Mouse (Mus musculus): ENCODE data around the gene Galnt5. TPM values are rescaled to one million over a fixed set of nuclear protein-coding genes. Genes with fewer than 3 reads are reported as not detected.

Galnt5 gene
- 0.05 and 0.09 TPM in 2 replicates for polyA plus RNA-seq (2012; rRNA removed)

GRCm38 (mm10) chr2:57997752-57998430 is at the start of gene Galnt5:
Gene Galnt5 (plus strand): TSS chr2:57997884.
- Histone ChIP-seq H3K36me3 (ENCODE audit: control insufficient read depth, insufficient read depth, low read length) (no peaks in the 10 kb centered on the region), H3K4me3 (ENCODE audit: control insufficient read depth, insufficient read depth, low read length) (no peak within 1 kb of the TSS), H3K27me3 (ENCODE audit: control insufficient read depth, insufficient read depth, low read length) (no peaks in the 10 kb centered on the region), H3K4me1 (replicated peaks; ENCODE audit: control insufficient read depth, insufficient read depth, low read length) (no peaks in the 10 kb centered on the region), H3K27ac (ENCODE audit: control insufficient read depth, insufficient read depth, low read length) (no peak within 1 kb of the TSS)
- TF ChIP-seq POLR2A (IDR thresholded peaks at IDR 0.05; ENCODE audit: control insufficient read depth, extremely low read depth, insufficient read depth, low read length, poor library complexity) (no peak), CTCF (IDR thresholded peaks at IDR 0.05; ENCODE audit: borderline replicate concordance, control insufficient read depth, extremely low read depth, insufficient read depth, low read length, poor library complexity) (no peak)
- 30% methylated on average over 12 of the region's 12 CpGs for WGBS
- no peak for DNase-seq

GRCm38 (mm10) chr2:57951620-57952019 is 46.1 kb upstream of the Galnt5 start:
- WGBS, result 84% methylated on average over 2 of the region's 2 CpGs
- H3K4me3 ChIP-seq (ENCODE audit: control insufficient read depth, insufficient read depth, low read length), result no peak overlapping the region
- TF ChIP-seq CTCF (IDR thresholded peaks at IDR 0.05; ENCODE audit: borderline replicate concordance, control insufficient read depth, extremely low read depth, insufficient read depth, low read length, poor library complexity) (no peak), POLR2A (IDR thresholded peaks at IDR 0.05; ENCODE audit: control insufficient read depth, extremely low read depth, insufficient read depth, low read length, poor library complexity) (no peak)
- H3K27me3 ChIP-seq (ENCODE audit: control insufficient read depth, insufficient read depth, low read length), result no peaks in the 10 kb centered on the region
- no peaks in the 10 kb centered on the region for H3K4me1 ChIP-seq (replicated peaks; ENCODE audit: control insufficient read depth, insufficient read depth, low read length)
- no peak overlapping the region for H3K27ac ChIP-seq (ENCODE audit: control insufficient read depth, insufficient read depth, low read length)
- no peak for DNase-seq
- H3K36me3 ChIP-seq (ENCODE audit: control insufficient read depth, insufficient read depth, low read length), result no peaks in the 10 kb centered on the region

GRCm38 (mm10) chr2:57960786-57961185 is 36.9 kb upstream of the Galnt5 start:
- 86% methylated on average over 5 of the region's 5 CpGs for WGBS

GRCm38 (mm10) chr2:57982248-57982647 is 15.4 kb upstream of the Galnt5 start:
- Histone ChIP-seq H3K27ac (ENCODE audit: control insufficient read depth, insufficient read depth, low read length) (no peak overlapping the region), H3K4me1 (replicated peaks; ENCODE audit: control insufficient read depth, insufficient read depth, low read length) (no peaks in the 10 kb centered on the region), H3K4me3 (ENCODE audit: control insufficient read depth, insufficient read depth, low read length) (no peak overlapping the region), H3K36me3 (ENCODE audit: control insufficient read depth, insufficient read depth, low read length) (no peaks in the 10 kb centered on the region), H3K27me3 (ENCODE audit: control insufficient read depth, insufficient read depth, low read length) (no peaks in the 10 kb centered on the region)
- no peak for DNase-seq
- TF ChIP-seq POLR2A (IDR thresholded peaks at IDR 0.05; ENCODE audit: control insufficient read depth, extremely low read depth, insufficient read depth, low read length, poor library complexity), result no peak

More at GRCm38 (mm10) chr2:57960786-57961185, 36.9 kb upstream of the Galnt5 start:
- no peak for DNase-seq
- Histone ChIP-seq H3K36me3 (ENCODE audit: control insufficient read depth, insufficient read depth, low read length) (no peaks in the 10 kb centered on the region), H3K27me3 (ENCODE audit: control insufficient read depth, insufficient read depth, low read length) (no peaks in the 10 kb centered on the region), H3K4me1 (replicated peaks; ENCODE audit: control insufficient read depth, insufficient read depth, low read length) (no peaks in the 10 kb centered on the region), H3K4me3 (ENCODE audit: control insufficient read depth, insufficient read depth, low read length) (no peak overlapping the region), H3K27ac (ENCODE audit: control insufficient read depth, insufficient read depth, low read length) (no peak overlapping the region)
- TF ChIP-seq CTCF (IDR thresholded peaks at IDR 0.05; ENCODE audit: borderline replicate concordance, control insufficient read depth, extremely low read depth, insufficient read depth, low read length, poor library complexity), result no peak
- no peak for TF ChIP-seq POLR2A (IDR thresholded peaks at IDR 0.05; ENCODE audit: control insufficient read depth, extremely low read depth, insufficient read depth, low read length, poor library complexity)

GRCm38 (mm10) chr2:57991084-57991483 is 6.6 kb upstream of the Galnt5 start:
- Histone ChIP-seq H3K27ac (ENCODE audit: control insufficient read depth, insufficient read depth, low read length) (no peak overlapping the region), H3K4me1 (replicated peaks; ENCODE audit: control insufficient read depth, insufficient read depth, low read length) (no peaks in the 10 kb centered on the region), H3K4me3 (ENCODE audit: control insufficient read depth, insufficient read depth, low read length) (no peak overlapping the region), H3K27me3 (ENCODE audit: control insufficient read depth, insufficient read depth, low read length) (no peaks in the 10 kb centered on the region), H3K36me3 (ENCODE audit: control insufficient read depth, insufficient read depth, low read length) (no peaks in the 10 kb centered on the region)
- WGBS, result 92% methylated on average over 2 of the region's 2 CpGs
- no peak for DNase-seq
- TF ChIP-seq POLR2A (IDR thresholded peaks at IDR 0.05; ENCODE audit: control insufficient read depth, extremely low read depth, insufficient read depth, low read length, poor library complexity), result no peak
- TF ChIP-seq CTCF (IDR thresholded peaks at IDR 0.05; ENCODE audit: borderline replicate concordance, control insufficient read depth, extremely low read depth, insufficient read depth, low read length, poor library complexity), result no peak

- no peak overlapping the region for H3K4me3 ChIP-seq (ENCODE audit: control insufficient read depth, insufficient read depth, low read length)
- DNase-seq, result no peak
- TF ChIP-seq CTCF (IDR thresholded peaks at IDR 0.05; ENCODE audit: borderline replicate concordance, control insufficient read depth, extremely low read depth, insufficient read depth, low read length, poor library complexity), result no peak
- TF ChIP-seq POLR2A (IDR thresholded peaks at IDR 0.05; ENCODE audit: control insufficient read depth, extremely low read depth, insufficient read depth, low read length, poor library complexity), result no peak
- H3K27me3 ChIP-seq (ENCODE audit: control insufficient read depth, insufficient read depth, low read length), result no peaks in the 10 kb centered on the region
- no peaks in the 10 kb centered on the region for H3K36me3 ChIP-seq (ENCODE audit: control insufficient read depth, insufficient read depth, low read length)
- WGBS, result 84% methylated on average over 3 of the region's 3 CpGs
- no peaks in the 10 kb centered on the region for H3K4me1 ChIP-seq (replicated peaks; ENCODE audit: control insufficient read depth, insufficient read depth, low read length)
- no peak overlapping the region for H3K27ac ChIP-seq (ENCODE audit: control insufficient read depth, insufficient read depth, low read length)
Measured at GRCm38 (mm10) chr2:58001497-58001896, 3.8 kb downstream of the Galnt5 start.

GRCm38 (mm10) chr2:58007081-58007480 is 9.4 kb downstream of the Galnt5 start:
- Histone ChIP-seq H3K4me1 (replicated peaks; ENCODE audit: control insufficient read depth, insufficient read depth, low read length) (no peaks in the 10 kb centered on the region), H3K27ac (ENCODE audit: control insufficient read depth, insufficient read depth, low read length) (no peak overlapping the region), H3K27me3 (ENCODE audit: control insufficient read depth, insufficient read depth, low read length) (no peaks in the 10 kb centered on the region), H3K36me3 (ENCODE audit: control insufficient read depth, insufficient read depth, low read length) (no peaks in the 10 kb centered on the region), H3K4me3 (ENCODE audit: control insufficient read depth, insufficient read depth, low read length) (no peak overlapping the region)
- TF ChIP-seq POLR2A (IDR thresholded peaks at IDR 0.05; ENCODE audit: control insufficient read depth, extremely low read depth, insufficient read depth, low read length, poor library complexity) (no peak), CTCF (IDR thresholded peaks at IDR 0.05; ENCODE audit: borderline replicate concordance, control insufficient read depth, extremely low read depth, insufficient read depth, low read length, poor library complexity) (no peak)
- no peak for DNase-seq
- WGBS, result 96% methylated on average over 5 of the region's 5 CpGs

Measured in thymus, adult 2 months (tissue).